Mouse (Mus musculus) embryonic fibroblast, embryonic 13.5 days (primary cell): ENCODE data around the gene Smyd1.

Experiments used
- CTCF ChIP-seq: IDR thresholded peaks from 2 replicates; pipeline ENCODE4 v1.5.1; 2011; ENCODE audit warnings: mild to moderate bottlenecking, control low read depth, low read length, moderate library complexity, borderline replicate concordance; ENCODE audit not compliant: insufficient read depth
- POLR2A ChIP-seq: IDR thresholded peaks from 2 replicates; pipeline ENCODE4 v1.6.1; 2011; ENCODE audit warnings: low read depth, mild to moderate bottlenecking, control low read depth, low read length, moderate library complexity

DNA sequence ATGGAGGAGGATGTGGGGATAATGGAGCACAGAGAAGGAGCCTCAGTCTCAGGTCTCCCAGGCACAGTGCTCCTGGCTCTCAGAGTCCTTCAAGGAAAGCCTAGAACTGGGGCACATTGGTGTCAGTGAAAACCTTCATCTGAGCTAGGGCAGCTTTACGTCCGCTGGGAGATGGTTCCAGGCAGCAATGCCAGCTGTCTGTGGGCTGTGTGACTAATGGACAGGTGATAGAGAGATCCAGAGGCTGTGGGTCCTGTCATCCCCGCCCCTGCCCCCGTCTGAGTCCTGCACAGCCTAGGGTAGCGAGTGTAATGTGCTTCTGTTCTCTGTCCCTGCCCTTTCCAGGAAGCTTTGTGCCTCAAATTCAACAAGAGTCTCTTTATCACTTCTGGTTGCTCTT, 120.1 kb downstream of the Smyd1 start:
- TF ChIP-seq CTCF: no peak
- TF ChIP-seq POLR2A: no peak
